Mouse (Mus musculus): ENCODE results near the gene Taar7d. TPM values are rescaled to one million over a fixed set of nuclear protein-coding genes. Genes with fewer than 3 reads are reported as not detected.

The Taar7d gene
- total RNA-seq, 2 experiments from 2014 or later, result not detected

Other genes starting within 250 kb of the Taar7d start
- 100 to 1,000 TPM; 184 to 187 TPM for gene Rps12, start 239.9 kb upstream of the Taar7d start, total RNA-seq (2021)
- gene Slc18b1, start 230.2 kb upstream of the Taar7d start, total RNA-seq (2021), result 1 to 10 TPM; 7.0 to 7.3 TPM
- gene Vnn3, start 175.8 kb upstream of the Taar7d start, total RNA-seq (2021), result under 1 TPM in 1 of 2 experiments, not detected in 1; 0.56 TPM
- under 1 TPM in 1 of 2 experiments, not detected in 1; 0.78 TPM for gene Vnn1, start 132.5 kb upstream of the Taar7d start, total RNA-seq (2021)
- not detected for gene Taar1, start 106.9 kb upstream of the Taar7d start, total RNA-seq (2021)
- gene Taar2, start 88.7 kb upstream of the Taar7d start, total RNA-seq (2021), result not detected
- gene Taar3, start 77.7 kb upstream of the Taar7d start, total RNA-seq (2021), result not detected
- not detected for gene Taar4, start 66.7 kb upstream of the Taar7d start, total RNA-seq (2021)
- gene Taar5, start 56.5 kb upstream of the Taar7d start, total RNA-seq (2021), result not detected
- not detected for gene Taar6, start 41.6 kb upstream of the Taar7d start, total RNA-seq (2021)
- gene Taar7a, start 33.7 kb upstream of the Taar7d start, total RNA-seq (2021), result not detected
- not detected for gene Taar7b, start 27.3 kb upstream of the Taar7d start, total RNA-seq (2021)
- not detected for gene Taar7e, start 10.4 kb downstream of the Taar7d start, total RNA-seq (2021)
- not detected for gene Taar7f, start 22.3 kb downstream of the Taar7d start, total RNA-seq (2021)
- gene Taar8a, start 49.3 kb downstream of the Taar7d start, total RNA-seq (2021), result not detected
- not detected for gene Taar8b, start 65.1 kb downstream of the Taar7d start, total RNA-seq (2021)
- not detected for gene Taar8c, start 74.7 kb downstream of the Taar7d start, total RNA-seq (2021)
- gene Taar9, start 82.3 kb downstream of the Taar7d start, total RNA-seq (2021), result not detected
- gene Stx7, start 122.1 kb downstream of the Taar7d start, total RNA-seq (2021), result 10 to 100 TPM; 23.6 to 24.1 TPM
- under 1 TPM; 0.56 to 0.69 TPM for gene Moxd1, start 196.3 kb downstream of the Taar7d start, total RNA-seq (2021)

Measured in gastrocnemius, postnatal 25 days (tissue).